Mouse (Mus musculus) lung, embryonic 14.5 days (tissue): ENCODE measurements around the gene Unc5cl. TPM values are rescaled to one million over a fixed set of nuclear protein-coding genes. Genes with fewer than 3 reads are reported as not detected.

Experiments used
- ATAC-seq: fragments of 200-750 bp; cut with Nextera tagmentation; 2 replicates; pipeline ENCODE4 v1.8.0; 2017; ENCODE audit warnings: mild to moderate bottlenecking, moderate TSS enrichment, moderate library complexity; ENCODE audit not compliant: insufficient read depth
- DNase-seq: peaks from one replicate; pipeline ENCODE4 v3.0.0-alpha.2; 2015
- H3K27ac ChIP-seq: fragments of 300-500 bp; sonication (generic); 2 replicates; pipeline ENCODE4 v1.5.1; 2014; ENCODE audit warnings: low read depth, mild to moderate bottlenecking, moderate library complexity
- H3K27me3 ChIP-seq: fragments of 300-500 bp; sonication (generic); 2 replicates; pipeline ENCODE4 v1.6.1; 2014; ENCODE audit warnings: low read length, control low read depth; ENCODE audit not compliant: insufficient read depth
- H3K36me3 ChIP-seq: fragments of 300-500 bp; sonication (generic); 2 replicates; pipeline ENCODE4 v1.6.1; 2014; ENCODE audit warnings: control low read depth; ENCODE audit not compliant: insufficient read depth
- H3K4me1 ChIP-seq: fragments of 300-500 bp; sonication (generic); 2 replicates; pipeline ENCODE4 v1.6.1; 2014; ENCODE audit warnings: antibody characterized with exemption, control low read depth; ENCODE audit not compliant: insufficient read depth
- H3K4me2 ChIP-seq: fragments of 300-500 bp; sonication (generic); 2 replicates; pipeline ENCODE4 v1.6.1; 2014; ENCODE audit warnings: mild to moderate bottlenecking
- H3K4me3 ChIP-seq: fragments of 300-500 bp; sonication (generic); 2 replicates; pipeline ENCODE4 v1.5.1; 2014; ENCODE audit warnings: low read depth, low read length
- H3K9ac ChIP-seq: fragments of 300-500 bp; sonication (generic); 2 replicates; pipeline ENCODE4 v1.6.1; 2014
- H3K9me3 ChIP-seq: fragments of 300-500 bp; sonication (generic); 2 replicates; pipeline ENCODE4 v1.6.1; 2016; ENCODE audit warnings: low read depth, low read length, control low read depth
- CTCF ChIP-seq: IDR thresholded peaks from 2 replicates; pipeline ENCODE4 v1.5.1; 2016; ENCODE audit warnings: antibody characterized with exemption, low read depth
- WGBS: fragments of 180-500 bp; shearing (Covaris S2); extraction: QIAGEN DNeasy Blood & Tissue Kit; methylation state at CpG from one replicate; pipeline ENCODE4 v1.1.7; 2014; 5-methylcytosine and 5-hydroxymethylcytosine counted together
- polyA plus RNA-seq: library from polyadenylated mRNA; unstranded; fragments of >200 nt; fragmentation: Nextera tagmentation; extraction: Ambion mirVana; gene quantifications from 2 replicates; pipeline ENCODE4 v1.2.1, GENCODE M21; 2014

The Unc5cl gene
- polyA plus RNA-seq, 1 experiment from 2014 or later = 1.5 TPM

DNA sequence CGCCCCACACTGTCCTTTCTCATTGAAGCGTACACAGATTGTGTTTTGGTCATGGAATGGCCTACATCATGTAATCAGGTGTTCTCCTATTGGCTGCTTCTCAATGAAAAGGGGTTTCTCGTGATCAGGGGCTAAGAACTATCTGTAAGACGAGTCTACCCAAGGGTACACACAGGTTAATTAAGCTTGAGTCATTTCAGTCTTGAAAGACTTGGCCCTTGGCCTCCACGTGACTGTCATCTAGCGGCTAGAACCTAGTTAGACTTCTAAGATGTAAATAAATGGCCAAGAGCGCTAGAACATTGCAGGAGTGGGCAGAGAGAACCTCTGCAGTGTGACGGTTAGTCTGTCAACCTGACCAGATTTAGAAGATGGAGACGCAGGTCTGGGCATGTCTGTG lies 30.5 kb upstream of the Unc5cl start:
- no peak for ATAC-seq
- Histone ChIP-seq H3K9ac (no peak overlapping the region), H3K36me3 (no peaks in the 10 kb centered on the region)

GRCm38 (mm10) chr17:48425823-48426612 lies 28.7 kb upstream of the Unc5cl start:
- WGBS = 22% methylated on average over 9 of the region's 9 CpGs
- no peak for TF ChIP-seq CTCF
- no peak overlapping the region for H3K4me3 ChIP-seq
- no peak for ATAC-seq
- H3K36me3 ChIP-seq = no peaks in the 10 kb centered on the region
- H3K27ac ChIP-seq = peak overlapping the region; percentile 69
- peaks cover 19% of the 10 kb centered on the region for H3K4me1 ChIP-seq
- H3K27me3 ChIP-seq = no peaks in the 10 kb centered on the region
- H3K9me3 ChIP-seq = no peaks in the 10 kb centered on the region
- DNase-seq = peak; percentile 52
- H3K9ac ChIP-seq = no peak overlapping the region
- H3K4me2 ChIP-seq = no peak overlapping the region

More for the DNA sequence above, 30.5 kb upstream of the Unc5cl start:
- no peaks in the 10 kb centered on the region for H3K27me3 ChIP-seq
- DNase-seq = no peak
- no peaks in the 10 kb centered on the region for H3K9me3 ChIP-seq
- no peak overlapping the region for H3K27ac ChIP-seq
- 82% methylated on average over 9 of the region's 9 CpGs for WGBS
- no peak overlapping the region for H3K4me2 ChIP-seq
- H3K4me1 ChIP-seq = peaks cover 14% of the 10 kb centered on the region
- no peak overlapping the region for H3K4me3 ChIP-seq
- no peak for TF ChIP-seq CTCF

DNA sequence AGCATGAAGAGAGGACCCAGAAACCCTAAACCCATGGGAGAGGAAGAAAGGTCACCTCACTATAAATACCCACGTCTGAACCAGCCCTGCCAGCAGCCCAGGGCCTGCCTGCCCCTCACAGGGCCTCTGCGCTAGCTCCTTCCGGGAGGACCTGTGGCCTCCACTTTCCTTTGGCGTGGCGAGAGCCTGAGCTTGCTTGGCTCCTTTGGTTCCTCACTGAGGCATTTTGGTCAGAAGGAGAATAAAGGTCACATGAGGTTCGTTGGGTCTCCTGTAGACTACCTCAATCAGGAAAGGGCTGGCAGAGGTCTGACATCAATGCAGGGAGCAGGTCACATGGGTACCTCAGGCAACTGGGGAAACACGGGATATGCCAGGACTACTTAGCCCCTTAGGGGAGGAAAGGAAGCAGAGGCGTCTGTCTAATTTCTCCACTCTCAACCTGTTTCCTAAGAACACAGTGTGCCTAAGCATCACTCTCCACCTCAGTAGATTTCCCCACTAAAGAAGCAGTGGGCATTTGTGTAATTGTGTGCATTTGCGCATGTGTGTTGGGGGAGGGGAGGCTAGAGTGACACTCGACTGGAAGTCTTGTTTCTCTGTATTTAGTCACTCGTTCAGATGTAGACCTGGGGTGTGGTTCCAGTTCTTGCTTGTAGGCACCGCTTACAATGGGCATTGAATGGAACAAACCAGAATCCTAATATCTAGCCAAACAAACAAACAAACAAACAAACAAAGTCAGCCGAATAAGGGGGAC lies 27.5 kb upstream of the Unc5cl start:
- Histone ChIP-seq H3K27me3 (no peaks in the 10 kb centered on the region), H3K4me2 (no peak overlapping the region), H3K36me3 (no peaks in the 10 kb centered on the region), H3K4me1 (peaks cover 25% of the 10 kb centered on the region), H3K9ac (no peak overlapping the region), H3K9me3 (no peaks in the 10 kb centered on the region), H3K4me3 (no peak overlapping the region), H3K27ac (peak overlapping the region; percentile 63)
- WGBS = 62% methylated on average over 13 of the region's 13 CpGs
- TF ChIP-seq CTCF = no peak
- DNase-seq (no peak), ATAC-seq (no peak)

DNA sequence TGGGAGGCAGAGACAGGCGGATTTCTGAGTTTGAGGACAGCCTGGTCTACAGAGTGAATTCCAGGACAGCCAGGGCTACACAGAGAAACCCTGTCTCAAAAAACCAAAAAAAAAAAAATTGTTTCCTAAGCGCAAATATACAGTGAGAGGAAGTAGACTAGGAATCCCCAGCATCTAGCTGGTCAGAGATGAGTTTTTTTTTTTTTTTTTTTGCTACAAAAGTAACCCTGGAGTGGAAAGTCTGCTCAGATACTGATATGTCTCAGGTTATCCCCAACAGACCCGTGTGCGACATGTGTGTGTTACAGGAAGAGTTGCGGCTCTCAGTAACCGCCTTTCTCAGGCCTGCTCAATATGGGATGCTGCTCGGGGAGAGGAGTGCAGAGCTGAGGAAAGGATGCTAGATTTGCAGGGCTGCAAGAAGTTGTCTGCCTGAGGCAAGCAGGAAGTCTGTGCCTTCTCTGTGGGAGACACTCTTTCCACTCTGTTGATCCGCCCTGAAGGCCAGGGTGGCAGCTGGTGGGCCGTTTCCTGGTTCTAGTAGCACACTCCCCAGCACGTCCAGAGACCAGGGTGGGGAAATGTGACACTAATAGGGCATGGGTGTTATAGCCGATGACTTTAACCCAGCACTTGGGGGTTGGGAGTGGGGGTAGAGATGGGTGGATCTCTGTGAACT lies 26.7 kb upstream of the Unc5cl start:
- 61% methylated on average over 11 of the region's 11 CpGs for WGBS
- H3K9ac ChIP-seq = no peak overlapping the region
- H3K27me3 ChIP-seq = no peaks in the 10 kb centered on the region
- H3K4me2 ChIP-seq = no peak overlapping the region
- no peaks in the 10 kb centered on the region for H3K9me3 ChIP-seq
- peak overlapping the region; percentile 44; the same call in 1 of the 2 replicates for H3K27ac ChIP-seq
- H3K36me3 ChIP-seq = no peaks in the 10 kb centered on the region
- ATAC-seq (no peak), DNase-seq (no peak)
- peaks cover 31% of the 10 kb centered on the region for H3K4me1 ChIP-seq
- no peak overlapping the region for H3K4me3 ChIP-seq
- no peak for TF ChIP-seq CTCF

- Histone ChIP-seq H3K4me2 (peak overlapping the region; percentile 32; the same call in 1 of the 2 replicates), H3K4me3 (no peak overlapping the region), H3K27ac (peak overlapping the region; percentile 39; the same call in 1 of the 2 replicates), H3K4me1 (peaks cover 31% of the 10 kb centered on the region), H3K9ac (no peak overlapping the region), H3K36me3 (no peaks in the 10 kb centered on the region), H3K27me3 (no peaks in the 10 kb centered on the region), H3K9me3 (no peaks in the 10 kb centered on the region)
- DNase-seq = peak; percentile 69
- no peak for TF ChIP-seq CTCF
- 14% methylated on average over 5 of the region's 5 CpGs for WGBS
- 0 out of 2 replicates have a peak, but pooled peaks have one; percentile 22 for ATAC-seq
Observed at GRCm38 (mm10) chr17:48430394-48430793, 24.3 kb upstream of the Unc5cl start.

GRCm38 (mm10) chr17:48431054-48431453 lies 23.6 kb upstream of the Unc5cl start:
- WGBS = 67% methylated on average over 5 of the region's 5 CpGs
- DNase-seq (no peak), ATAC-seq (no peak)
- H3K27ac ChIP-seq = no peak overlapping the region
- no peaks in the 10 kb centered on the region for H3K36me3 ChIP-seq
- H3K27me3 ChIP-seq = no peaks in the 10 kb centered on the region
- H3K4me2 ChIP-seq = no peak overlapping the region
- H3K9me3 ChIP-seq = no peaks in the 10 kb centered on the region
- H3K4me3 ChIP-seq = no peak overlapping the region
- H3K9ac ChIP-seq = no peak overlapping the region
- TF ChIP-seq CTCF = no peak
- peaks cover 28% of the 10 kb centered on the region for H3K4me1 ChIP-seq
